Mouse (Mus musculus) erythroblast, adult 5-6 weeks (primary cell): ENCODE results near the gene Cntnap5c. TPM values are rescaled to one million over a fixed set of nuclear protein-coding genes. Genes with fewer than 3 reads are reported as not detected.

Experiments
- ATAC-seq: replicated peaks from 2 replicates; pipeline ENCODE4 v1.8.0; 2016; ENCODE audit warnings: moderate number of reproducible peaks, mild to moderate bottlenecking, moderate TSS enrichment, inconsistent platforms; ENCODE audit not compliant: poor library complexity, low FRiP score, severe bottlenecking
- total RNA-seq, 2 experiments: library from RNA; stranded (forward) in 1 of 2; stranded (reverse) in 1 of 2; fragments of 150-400 nt in 1 of 2; fragments of 200-764, 138-1000 nt in 1 of 2; gene quantifications; 2 replicates each; pipeline versions ENCODE4 v1.2.3 to v1.2.4; 2015 to 2017; ENCODE audit warnings: low replicate concordance in 2 of 2

Cntnap5c gene
- total RNA-seq, 2 experiments from 2014 or later: not detected

DNA sequence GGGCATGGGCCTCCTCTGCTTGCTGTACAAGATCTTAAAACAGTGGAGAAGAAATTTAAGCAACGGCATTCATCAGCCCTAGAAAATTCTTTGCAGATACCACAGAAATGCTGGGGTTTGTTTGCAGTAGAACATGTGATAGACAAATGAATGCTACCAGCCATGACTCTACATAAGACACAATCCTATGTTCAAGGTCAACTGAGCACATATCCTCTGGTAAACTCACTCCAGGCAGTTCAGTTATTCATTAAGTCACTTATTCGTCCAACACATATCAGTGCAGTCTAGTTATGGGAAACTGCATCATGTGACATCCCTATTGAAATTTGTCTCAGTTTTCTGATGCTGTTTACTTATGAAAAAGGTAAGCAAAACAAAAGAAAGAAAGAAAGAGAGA is 229.7 kb downstream of the Cntnap5c start:
- no peak for ATAC-seq

DNA sequence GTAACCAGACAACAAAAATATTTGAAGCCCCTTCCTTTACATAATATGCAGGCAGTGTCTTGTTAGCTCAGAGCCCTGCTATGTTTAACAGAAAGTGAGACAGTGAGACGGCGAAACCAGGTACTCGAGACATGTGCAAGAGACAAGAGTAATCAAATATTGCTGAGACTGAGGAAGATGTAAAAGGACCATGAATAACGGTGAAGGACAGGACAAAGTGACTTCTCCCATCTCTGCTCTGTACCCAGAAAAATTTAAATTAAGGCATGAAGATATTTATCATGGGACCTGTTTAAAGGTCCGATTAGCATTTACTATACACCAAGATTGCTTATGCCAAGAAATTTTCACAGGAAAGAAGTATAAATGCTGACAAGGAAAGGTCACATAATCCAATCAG is 233.5 kb downstream of the Cntnap5c start:
- ATAC-seq: no peak

DNA sequence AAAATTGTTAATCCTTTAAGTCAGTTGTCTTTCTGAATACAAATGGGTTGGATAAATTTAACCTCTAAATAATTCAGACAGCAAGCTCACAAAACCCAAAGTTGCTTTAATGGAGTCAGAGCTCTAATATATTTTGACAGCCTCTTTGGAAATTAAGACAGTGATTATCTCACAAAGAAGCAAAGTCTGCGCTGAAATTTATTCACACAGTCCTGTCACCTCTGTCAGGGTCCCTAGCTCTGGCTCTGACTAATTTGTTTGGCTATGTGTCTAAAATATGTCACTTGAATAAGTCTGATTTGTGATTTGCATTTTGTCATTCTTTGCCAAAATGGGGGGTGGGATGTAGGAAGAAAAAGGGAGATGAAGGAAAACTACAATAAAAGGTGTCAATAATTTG is 234.0 kb downstream of the Cntnap5c start:
- no peak for ATAC-seq

DNA sequence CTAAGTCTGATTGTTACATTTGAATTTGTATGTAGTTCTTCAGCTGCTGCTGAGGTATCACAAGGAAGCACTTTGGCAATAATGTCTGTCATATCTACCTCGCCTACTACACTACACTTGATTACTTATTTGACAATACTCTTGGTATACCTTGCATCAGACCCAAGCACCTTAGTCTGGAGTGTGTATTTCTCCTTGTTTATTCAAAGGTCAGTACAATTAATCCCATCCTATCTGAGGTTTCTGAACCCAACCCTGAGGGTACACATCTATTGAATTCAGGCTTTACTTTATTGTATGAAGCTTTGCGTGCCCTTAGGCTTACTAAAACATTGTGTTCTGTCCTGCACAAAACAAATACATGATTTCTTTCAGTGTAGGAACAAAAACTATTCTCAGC is 235.1 kb downstream of the Cntnap5c start:
- no peak for ATAC-seq

DNA sequence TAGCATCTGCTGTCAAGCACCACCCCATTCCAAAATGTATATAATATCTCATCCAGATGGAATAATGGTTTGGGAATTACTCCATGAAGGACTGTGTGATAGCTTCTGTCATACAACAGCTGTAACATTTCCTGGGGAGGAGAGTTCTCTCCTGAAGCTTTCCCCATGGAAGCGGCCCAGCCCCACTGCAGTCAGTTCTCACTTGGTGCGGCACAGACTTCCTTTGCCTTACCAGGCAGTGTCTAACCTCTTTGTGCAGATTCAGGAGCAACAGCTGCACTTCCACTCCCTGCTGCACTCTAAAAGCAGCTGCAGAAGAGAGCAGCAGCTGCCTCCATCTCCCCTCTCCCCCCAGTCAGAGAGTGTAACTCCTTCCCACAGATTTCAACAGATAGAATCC is 271.8 kb downstream of the Cntnap5c start:
- no peak for ATAC-seq

DNA sequence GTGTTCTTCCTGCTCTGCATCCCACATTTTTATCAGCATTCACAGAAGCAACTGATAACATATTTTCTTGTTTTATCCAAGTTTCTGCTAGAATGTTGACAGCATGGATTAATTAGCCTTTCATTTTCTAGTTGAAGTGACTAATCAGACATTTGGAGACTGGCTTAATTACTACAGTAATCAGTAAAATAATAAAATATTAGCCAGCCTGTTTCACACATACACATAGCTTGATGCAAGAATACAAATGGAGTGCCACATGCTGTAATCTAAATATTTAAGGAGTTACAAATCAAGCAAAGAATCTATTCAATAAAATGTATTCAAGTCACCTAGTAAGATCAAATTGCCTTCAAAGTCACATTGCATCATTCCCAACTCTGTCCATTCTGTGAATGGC is 275.8 kb downstream of the Cntnap5c start:
- no peak for ATAC-seq

DNA sequence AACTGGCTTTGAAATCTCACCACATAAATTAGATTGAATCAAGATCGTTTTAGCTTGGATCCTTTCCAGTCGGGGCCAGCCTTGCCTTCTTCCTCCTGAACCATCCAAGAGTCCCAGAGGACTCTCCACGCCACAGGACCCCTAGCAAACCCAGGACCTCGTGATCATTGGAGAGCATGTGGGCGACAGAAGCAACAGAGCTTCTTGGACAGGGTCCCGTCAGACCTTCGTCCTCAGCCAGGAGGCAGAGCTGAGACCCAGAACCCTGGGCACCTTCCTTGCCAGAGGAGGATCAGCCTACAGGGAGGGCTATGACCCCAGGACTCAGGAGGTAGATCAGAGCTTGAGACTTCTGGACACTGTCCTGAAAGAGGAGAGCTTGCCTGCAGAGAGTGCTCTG is 300.5 kb downstream of the Cntnap5c start:
- ATAC-seq: no peak

DNA sequence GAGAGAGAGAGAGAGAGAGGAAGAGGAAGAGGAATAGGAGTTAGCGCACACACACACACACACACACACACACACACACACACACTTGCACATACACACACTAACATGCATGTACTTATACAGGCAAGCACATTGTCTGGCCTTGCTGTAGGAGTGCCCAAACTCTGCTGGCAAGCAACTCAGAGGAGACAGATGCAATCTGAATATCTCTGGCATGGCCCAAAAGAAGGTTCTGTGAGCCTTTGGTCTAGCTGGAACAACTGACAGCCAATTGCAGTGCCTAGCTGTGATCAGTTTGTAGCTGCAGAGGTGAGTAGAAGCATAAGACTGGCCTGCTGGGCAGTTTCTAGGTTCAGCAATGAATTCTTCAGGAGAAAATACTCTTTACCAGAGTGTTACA is 313.3 kb downstream of the Cntnap5c start:
- no peak for ATAC-seq

DNA sequence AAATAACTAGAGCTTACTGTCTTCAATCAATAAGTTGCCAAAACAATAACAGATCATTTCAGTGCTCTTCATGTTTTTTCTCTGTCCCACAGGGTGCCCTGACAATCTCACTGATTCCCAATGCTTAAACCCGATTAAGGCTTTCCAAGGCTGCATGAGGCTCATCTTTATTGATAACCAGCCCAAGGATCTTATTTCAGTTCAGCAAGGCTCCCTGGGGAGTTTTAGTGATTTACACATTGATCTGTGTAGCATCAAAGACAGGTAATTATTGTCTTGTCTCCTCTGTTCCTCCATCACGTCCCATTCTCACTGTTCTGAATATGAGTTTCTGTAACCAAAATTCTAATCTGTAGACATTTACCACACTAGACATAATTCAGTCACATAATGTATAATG is 335.1 kb downstream of the Cntnap5c start:
- no peak for ATAC-seq

DNA sequence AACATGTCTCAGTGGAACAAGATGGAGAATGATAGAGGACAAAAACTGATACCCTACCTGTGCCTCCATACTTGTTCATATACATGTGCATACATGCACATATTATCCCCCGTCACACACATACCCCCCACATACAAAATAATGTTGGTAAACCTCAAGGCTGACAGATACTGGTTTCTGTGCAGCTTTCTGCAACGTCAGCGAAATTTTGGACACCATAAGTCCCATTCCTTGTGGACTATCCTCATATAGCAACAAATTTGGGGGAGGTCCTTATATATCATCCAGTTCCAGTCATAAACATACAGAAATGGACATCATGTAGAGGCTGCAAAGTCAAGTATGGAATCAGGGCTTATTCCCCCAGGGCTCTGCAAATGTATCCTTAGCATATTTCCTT is 338.5 kb downstream of the Cntnap5c start:
- ATAC-seq: no peak

DNA sequence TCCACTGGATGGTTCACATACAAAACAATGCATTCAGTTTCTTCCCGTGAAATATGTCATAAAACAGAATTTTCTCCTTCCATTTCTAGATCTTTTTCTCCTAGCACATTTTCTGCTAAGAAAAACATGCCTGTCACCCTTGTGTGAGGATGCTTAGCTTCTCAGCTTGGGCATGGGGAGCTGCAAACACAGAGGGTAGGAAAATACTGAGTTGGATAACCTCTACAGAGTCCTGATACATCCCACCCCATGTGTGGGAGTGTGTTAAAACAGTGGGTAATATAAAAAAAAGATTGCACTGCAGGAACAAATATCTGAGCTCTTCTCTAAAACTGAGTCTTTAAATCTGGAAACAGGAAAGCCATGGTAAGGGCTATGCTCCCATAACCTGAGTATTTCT is 339.0 kb downstream of the Cntnap5c start:
- ATAC-seq: no peak

DNA sequence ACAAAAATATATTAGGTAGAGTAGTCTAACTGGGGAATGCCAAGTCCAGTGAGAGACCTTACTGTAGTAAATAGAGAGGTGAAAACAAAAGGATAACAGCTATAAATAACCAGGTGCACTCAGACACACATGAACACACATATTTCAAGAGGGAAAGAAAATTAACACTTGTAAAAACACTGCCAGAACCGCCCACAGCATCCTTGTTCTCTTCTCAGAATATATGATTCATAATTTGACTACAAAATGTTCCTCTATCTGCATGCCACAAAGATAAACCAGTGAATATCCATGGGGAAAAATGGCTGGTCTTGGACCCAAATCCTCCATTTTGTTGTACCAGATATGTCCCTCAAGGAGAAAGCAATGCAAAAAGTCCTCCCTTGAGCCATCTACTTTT is 417.8 kb downstream of the Cntnap5c start:
- no peak for ATAC-seq

DNA sequence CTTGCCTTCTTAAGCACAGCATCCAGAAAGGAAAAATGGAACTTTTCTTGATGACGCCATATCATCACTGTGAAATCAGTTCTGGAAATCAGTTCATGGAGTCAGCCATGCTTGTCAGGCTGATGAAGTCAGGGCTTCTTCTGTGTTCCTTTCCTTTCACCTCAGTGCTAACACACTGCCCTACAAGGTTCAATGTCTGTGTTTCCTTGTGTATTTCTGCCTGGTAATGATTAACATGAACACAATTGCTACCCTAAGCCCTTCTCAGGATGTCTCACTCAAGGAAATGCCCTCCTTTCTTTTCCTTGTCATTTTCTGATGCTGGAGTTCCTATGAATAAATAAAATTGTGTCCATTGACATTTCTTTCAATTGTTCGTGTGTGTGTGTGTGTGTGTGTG is 431.8 kb downstream of the Cntnap5c start:
- ATAC-seq: no peak

DNA sequence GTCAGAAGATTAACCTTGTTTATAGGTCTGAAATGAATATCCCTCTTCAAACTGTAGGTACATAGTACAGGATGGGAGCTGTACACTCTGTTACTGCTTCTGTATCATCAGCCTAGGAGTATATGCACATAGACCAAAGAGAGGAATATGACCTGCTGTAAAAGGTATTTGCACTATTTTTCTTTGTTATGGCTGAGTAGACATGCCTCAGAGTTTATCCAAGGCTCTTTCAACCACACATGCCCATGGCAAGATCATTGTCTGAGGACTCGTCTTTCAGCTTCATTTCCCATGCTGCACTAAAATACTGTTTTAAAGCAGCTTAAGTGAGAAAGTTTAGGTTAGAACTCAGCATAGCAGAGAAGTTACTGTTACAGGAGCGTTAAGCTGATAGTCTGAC is 498.7 kb downstream of the Cntnap5c start:
- no peak for ATAC-seq

DNA sequence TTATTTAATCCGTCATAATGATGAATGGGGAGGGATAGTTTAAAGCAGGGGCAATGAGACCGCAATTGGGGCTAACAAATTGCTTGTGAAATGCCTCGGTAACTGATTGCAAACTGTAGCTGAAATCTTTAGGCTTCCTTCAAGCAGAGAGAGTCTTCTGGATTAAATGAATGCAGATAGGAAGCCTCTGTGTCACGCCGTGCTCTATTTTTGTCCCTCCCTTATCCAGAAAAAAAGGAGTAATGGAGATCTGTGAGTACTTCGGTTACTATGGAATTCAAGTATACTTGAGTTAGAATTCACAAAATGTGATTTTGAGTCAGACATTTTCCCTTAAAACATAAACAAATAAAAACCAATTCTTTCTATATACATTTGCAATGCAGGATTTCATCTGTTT is 581.9 kb downstream of the Cntnap5c start:
- no peak for ATAC-seq

DNA sequence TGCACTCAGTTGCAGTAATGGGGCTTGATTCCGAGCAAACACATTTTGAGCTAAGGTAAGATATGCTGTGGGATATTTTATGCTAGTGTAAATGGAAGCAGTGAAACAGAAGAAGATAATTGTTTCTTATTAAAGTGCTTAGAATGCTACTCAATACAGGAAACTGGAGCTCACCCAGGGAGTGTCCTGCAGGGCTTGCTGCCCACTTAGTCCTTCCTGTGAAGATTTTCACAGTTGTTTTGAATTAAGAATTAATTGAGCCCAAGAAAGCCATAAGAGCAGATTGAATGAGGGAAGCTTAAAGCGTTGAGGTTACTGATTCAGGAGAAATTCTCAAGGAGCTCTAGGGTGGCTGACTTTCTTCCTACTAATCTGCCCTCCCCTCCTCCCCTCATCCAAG is 586.9 kb downstream of the Cntnap5c start:
- ATAC-seq: no peak

DNA sequence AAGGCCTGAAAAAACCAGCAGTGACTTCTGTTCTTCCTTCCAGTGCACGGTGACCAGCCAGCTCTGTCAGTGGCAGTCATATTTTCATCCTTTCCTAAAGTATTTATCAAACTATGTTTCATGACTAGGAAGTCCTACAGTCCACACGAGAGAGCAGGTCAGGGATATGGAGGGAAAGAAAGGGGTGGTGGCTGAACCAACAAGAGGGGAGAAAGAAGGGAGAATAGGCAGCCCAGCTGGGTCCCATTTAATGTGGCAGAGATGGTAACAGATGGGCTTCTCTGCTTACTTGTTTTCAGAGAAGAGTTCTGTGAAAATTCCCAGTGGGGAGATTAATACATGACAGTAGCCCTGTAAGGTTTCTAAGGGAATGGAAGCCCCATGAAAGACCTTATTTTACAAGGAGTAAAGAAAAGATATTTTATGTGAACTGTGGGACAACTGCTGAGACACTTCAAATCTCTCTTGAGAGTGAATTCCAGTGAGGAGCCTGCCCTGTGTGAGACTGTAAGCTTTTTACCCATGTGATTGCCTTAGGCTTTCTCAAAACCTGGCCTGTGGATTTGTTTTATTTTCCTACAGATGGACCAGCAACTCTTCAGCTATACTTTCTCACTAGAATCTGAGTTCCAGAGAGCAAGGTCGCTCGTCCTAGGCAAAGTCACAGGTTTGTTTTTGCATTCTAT is 594.4 kb downstream of the Cntnap5c start:
- ATAC-seq: no peak

DNA sequence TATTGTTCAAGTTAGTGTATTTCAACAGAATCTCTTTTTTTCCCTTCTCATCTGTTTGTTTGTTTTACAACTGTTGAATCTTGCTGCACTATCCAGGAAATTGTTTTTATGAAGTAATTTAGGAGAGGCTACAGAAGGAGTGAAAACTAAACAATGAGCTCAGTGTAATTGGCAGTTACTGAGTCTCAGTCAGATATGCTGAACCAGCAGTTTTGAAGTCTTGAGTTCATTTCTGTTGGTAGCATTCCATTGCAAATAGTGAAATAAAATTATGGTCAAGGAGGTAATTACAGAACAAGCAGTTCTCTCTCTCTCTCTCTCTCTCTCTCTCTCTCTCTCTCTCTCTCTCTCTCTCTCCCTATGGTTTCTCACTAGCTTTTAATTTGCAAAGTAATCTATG is 600.7 kb downstream of the Cntnap5c start:
- ATAC-seq: no peak

DNA sequence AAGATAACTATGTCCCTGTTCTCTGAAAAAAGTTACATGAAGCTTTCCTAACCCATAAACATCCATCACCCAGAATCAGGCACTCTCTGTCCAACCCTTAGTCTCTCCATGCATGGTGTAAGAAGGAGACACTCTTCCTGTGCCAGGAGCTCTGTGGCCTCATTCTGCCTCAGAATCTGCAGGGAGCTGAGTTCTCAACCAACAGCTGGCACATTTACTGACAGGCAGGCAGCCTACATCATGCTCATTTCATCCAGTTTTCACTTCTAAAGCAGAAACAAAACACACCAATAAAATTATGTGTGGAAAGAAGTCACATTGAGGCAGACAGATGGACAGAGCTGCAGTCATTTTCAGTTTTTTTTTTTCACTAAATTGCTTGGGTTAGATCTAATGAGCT is 638.4 kb downstream of the Cntnap5c start:
- no peak for ATAC-seq

DNA sequence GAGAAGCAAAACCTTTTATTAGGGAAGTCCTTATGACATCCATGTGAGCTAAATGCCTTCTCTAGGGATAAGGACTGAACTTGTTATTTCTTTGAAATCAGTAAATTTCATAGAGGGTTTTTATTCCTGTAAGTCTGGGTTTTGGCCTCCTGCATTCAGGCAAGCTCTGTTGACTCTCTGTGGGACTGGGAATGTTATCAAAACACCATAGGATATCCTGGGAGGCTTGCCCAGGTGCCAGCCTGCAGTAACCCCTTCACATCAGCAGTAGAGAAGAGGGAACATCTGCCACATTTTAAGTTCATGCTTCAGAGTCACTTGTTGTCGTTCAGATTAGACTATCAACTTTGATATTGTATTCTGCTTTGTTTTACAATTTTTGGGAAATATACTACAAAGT is 639.4 kb downstream of the Cntnap5c start:
- ATAC-seq: no peak

DNA sequence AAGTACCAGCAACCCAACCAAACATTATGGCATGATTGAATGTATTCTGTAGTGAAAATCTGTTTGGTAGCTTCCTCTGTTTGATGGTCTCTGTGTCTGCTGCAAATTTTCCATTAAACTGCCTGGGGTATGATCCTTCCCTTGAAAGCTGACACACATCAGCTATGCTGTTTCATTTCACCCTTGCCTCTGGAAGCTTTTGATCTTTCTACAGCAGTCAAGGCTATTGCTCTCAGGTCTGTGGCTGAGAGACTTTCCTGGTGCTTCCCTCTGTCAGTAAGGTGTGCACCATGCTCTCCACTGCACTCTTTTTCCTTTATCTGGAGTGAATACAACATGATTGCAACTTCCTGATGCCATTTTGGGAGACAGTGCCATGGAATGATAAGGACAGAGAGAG is 668.1 kb downstream of the Cntnap5c start:
- ATAC-seq: no peak
